Mouse (Mus musculus): Measurements from ENCODE around the gene C130050O18Rik. TPM values are rescaled to one million over a fixed set of nuclear protein-coding genes. Genes with fewer than 3 reads are reported as not detected.

C130050O18Rik gene
- polyA plus RNA-seq, 1 experiment from 2014 or later = 0.13 TPM

- 0 out of 2 replicates have a peak, but pooled peaks cover 4% of the 10 kb centered on the region for H3K4me1 ChIP-seq (replicated peaks)
- no peaks in the 10 kb centered on the region for H3K9me3 ChIP-seq
- H3K27ac ChIP-seq = no peak overlapping the region
- H3K36me3 ChIP-seq = no peaks in the 10 kb centered on the region
- ATAC-seq = no peak
- H3K4me2 ChIP-seq (replicated peaks) = no peak overlapping the region
- H3K27me3 ChIP-seq = no peaks in the 10 kb centered on the region
- 84% methylated on average over 7 of the region's 7 CpGs for WGBS
- H3K4me3 ChIP-seq (replicated peaks) = no peak overlapping the region
- no peak overlapping the region for H3K9ac ChIP-seq (replicated peaks)
Measured at GRCm38 (mm10) chr5:139405478-139405877, 398 bp downstream of the C130050O18Rik start.

GRCm38 (mm10) chr5:139405953-139406352 lies 873 bp downstream of the C130050O18Rik start:
- H3K36me3 ChIP-seq = no peaks in the 10 kb centered on the region
- H3K9me3 ChIP-seq = no peaks in the 10 kb centered on the region
- no peak for ATAC-seq
- 0 out of 2 replicates have a peak, but pooled peaks cover 4% of the 10 kb centered on the region for H3K4me1 ChIP-seq (replicated peaks)
- H3K9ac ChIP-seq (replicated peaks) = no peak overlapping the region
- no peaks in the 10 kb centered on the region for H3K27me3 ChIP-seq
- no peak overlapping the region for H3K4me3 ChIP-seq (replicated peaks)
- WGBS = 75% methylated on average over 3 of the region's 3 CpGs
- no peak overlapping the region for H3K27ac ChIP-seq
- no peak overlapping the region for H3K4me2 ChIP-seq (replicated peaks)

- H3K27me3 ChIP-seq = no peaks in the 10 kb centered on the region
- no peaks in the 10 kb centered on the region for H3K9me3 ChIP-seq
- no peak overlapping the region for H3K27ac ChIP-seq
- no peak for ATAC-seq
- H3K4me3 ChIP-seq (replicated peaks) = no peak overlapping the region
- H3K4me1 ChIP-seq (replicated peaks) = 0 out of 2 replicates have a peak, but pooled peaks cover 4% of the 10 kb centered on the region
- H3K9ac ChIP-seq (replicated peaks) = no peak overlapping the region
- H3K36me3 ChIP-seq = no peaks in the 10 kb centered on the region
- WGBS = 89% methylated on average over 14 of the region's 14 CpGs
- H3K4me2 ChIP-seq (replicated peaks) = no peak overlapping the region
Measured at GRCm38 (mm10) chr5:139407121-139407885, 2.2 kb downstream of the C130050O18Rik start.

- WGBS = 84% methylated on average over 7 of the region's 7 CpGs
- H3K36me3 ChIP-seq = no peaks in the 10 kb centered on the region
- no peak for ATAC-seq
- H3K4me1 ChIP-seq (replicated peaks) = 0 out of 2 replicates have a peak, but pooled peaks cover 4% of the 10 kb centered on the region
- H3K27me3 ChIP-seq = no peaks in the 10 kb centered on the region
- H3K9me3 ChIP-seq = no peaks in the 10 kb centered on the region
- H3K27ac ChIP-seq = no peak overlapping the region
- H3K4me3 ChIP-seq (replicated peaks) = no peak overlapping the region
- no peak overlapping the region for H3K4me2 ChIP-seq (replicated peaks)
- H3K9ac ChIP-seq (replicated peaks) = no peak overlapping the region
Measured at GRCm38 (mm10) chr5:139408511-139408910, 3.4 kb downstream of the C130050O18Rik start.

GRCm38 (mm10) chr5:139409412-139409811 lies 4.3 kb downstream of the C130050O18Rik start:
- no peaks in the 10 kb centered on the region for H3K27me3 ChIP-seq
- 0 out of 2 replicates have a peak, but pooled peaks cover 4% of the 10 kb centered on the region for H3K4me1 ChIP-seq (replicated peaks)
- WGBS = 91% methylated on average over 12 of the region's 12 CpGs
- H3K36me3 ChIP-seq = peaks cover 5% of the 10 kb centered on the region
- no peak overlapping the region for H3K4me2 ChIP-seq (replicated peaks)
- no peak overlapping the region for H3K27ac ChIP-seq
- no peak overlapping the region for H3K9ac ChIP-seq (replicated peaks)
- ATAC-seq = no peak
- no peak overlapping the region for H3K4me3 ChIP-seq (replicated peaks)
- H3K9me3 ChIP-seq = no peaks in the 10 kb centered on the region

- H3K4me1 ChIP-seq (replicated peaks) = 0 out of 2 replicates have a peak, but pooled peaks cover 4% of the 10 kb centered on the region
- 97% methylated on average over 4 of the region's 4 CpGs for WGBS
- no peak for ATAC-seq
- H3K9me3 ChIP-seq = no peaks in the 10 kb centered on the region
- no peaks in the 10 kb centered on the region for H3K27me3 ChIP-seq
- H3K36me3 ChIP-seq = peaks cover 8% of the 10 kb centered on the region
- H3K9ac ChIP-seq (replicated peaks) = no peak overlapping the region
- H3K27ac ChIP-seq = no peak overlapping the region
- H3K4me3 ChIP-seq (replicated peaks) = no peak overlapping the region
- H3K4me2 ChIP-seq (replicated peaks) = no peak overlapping the region
Measured at GRCm38 (mm10) chr5:139410056-139410455, 5.0 kb downstream of the C130050O18Rik start.

- no peak overlapping the region for H3K9ac ChIP-seq (replicated peaks)
- H3K4me2 ChIP-seq (replicated peaks) = no peak overlapping the region
- no peak for ATAC-seq
- no peaks in the 10 kb centered on the region for H3K27me3 ChIP-seq
- H3K4me1 ChIP-seq (replicated peaks) = 0 out of 2 replicates have a peak, but pooled peaks cover 4% of the 10 kb centered on the region
- no peak overlapping the region for H3K27ac ChIP-seq
- peaks cover 8% of the 10 kb centered on the region for H3K36me3 ChIP-seq
- no peak overlapping the region for H3K4me3 ChIP-seq (replicated peaks)
- 90% methylated on average over 6 of the region's 6 CpGs for WGBS
- no peaks in the 10 kb centered on the region for H3K9me3 ChIP-seq
Measured at GRCm38 (mm10) chr5:139411117-139411516, 6.0 kb downstream of the C130050O18Rik start.

- Histone ChIP-seq H3K4me2 (replicated peaks) (no peak overlapping the region), H3K9ac (replicated peaks) (no peak overlapping the region), H3K4me1 (replicated peaks) (0 out of 2 replicates have a peak, but pooled peaks cover 4% of the 10 kb centered on the region), H3K27me3 (no peaks in the 10 kb centered on the region), H3K9me3 (no peaks in the 10 kb centered on the region), H3K27ac (no peak overlapping the region), H3K4me3 (replicated peaks) (no peak overlapping the region), H3K36me3 (peaks cover 8% of the 10 kb centered on the region)
- WGBS = 80% methylated on average over 15 of the region's 15 CpGs
- ATAC-seq = no peak
Measured at GRCm38 (mm10) chr5:139411665-139412314, 6.7 kb downstream of the C130050O18Rik start.

- ATAC-seq = no peak
- 88% methylated on average over 4 of the region's 4 CpGs for WGBS
- no peaks in the 10 kb centered on the region for H3K27me3 ChIP-seq
- no peaks in the 10 kb centered on the region for H3K9me3 ChIP-seq
- H3K27ac ChIP-seq = no peak overlapping the region
- no peak overlapping the region for H3K4me2 ChIP-seq (replicated peaks)
- no peak overlapping the region for H3K4me3 ChIP-seq (replicated peaks)
- no peak overlapping the region for H3K9ac ChIP-seq (replicated peaks)
- H3K36me3 ChIP-seq = peaks cover 8% of the 10 kb centered on the region
- H3K4me1 ChIP-seq (replicated peaks) = peaks cover 9% of the 10 kb centered on the region
Measured at GRCm38 (mm10) chr5:139413545-139413944, 8.5 kb downstream of the C130050O18Rik start.

GRCm38 (mm10) chr5:139415001-139415400 lies 9.9 kb downstream of the C130050O18Rik start:
- Histone ChIP-seq H3K4me2 (replicated peaks) (no peak overlapping the region), H3K27ac (no peak overlapping the region), H3K9me3 (no peaks in the 10 kb centered on the region), H3K36me3 (peaks cover 8% of the 10 kb centered on the region), H3K4me1 (replicated peaks) (peaks cover 23% of the 10 kb centered on the region), H3K4me3 (replicated peaks) (no peak overlapping the region), H3K9ac (replicated peaks) (no peak overlapping the region), H3K27me3 (no peaks in the 10 kb centered on the region)
- WGBS = 89% methylated on average over 5 of the region's 5 CpGs
- ATAC-seq = no peak

- peaks cover 8% of the 10 kb centered on the region for H3K36me3 ChIP-seq
- H3K9me3 ChIP-seq = no peaks in the 10 kb centered on the region
- 93% methylated on average over 4 of the region's 4 CpGs for WGBS
- no peak overlapping the region for H3K4me3 ChIP-seq (replicated peaks)
- H3K27ac ChIP-seq = no peak overlapping the region
- ATAC-seq = no peak
- no peak overlapping the region for H3K4me2 ChIP-seq (replicated peaks)
- H3K9ac ChIP-seq (replicated peaks) = no peak overlapping the region
- H3K27me3 ChIP-seq = no peaks in the 10 kb centered on the region
- peaks cover 28% of the 10 kb centered on the region for H3K4me1 ChIP-seq (replicated peaks)
Measured at GRCm38 (mm10) chr5:139416942-139417341, 11.9 kb downstream of the C130050O18Rik start.

GRCm38 (mm10) chr5:139417480-139417879 lies 12.4 kb downstream of the C130050O18Rik start:
- WGBS = 91% methylated on average over 3 of the region's 3 CpGs
- Histone ChIP-seq H3K27me3 (no peaks in the 10 kb centered on the region), H3K4me2 (replicated peaks) (no peak overlapping the region), H3K4me1 (replicated peaks) (peaks cover 32% of the 10 kb centered on the region), H3K27ac (no peak overlapping the region), H3K4me3 (replicated peaks) (no peak overlapping the region), H3K36me3 (peaks cover 8% of the 10 kb centered on the region), H3K9ac (replicated peaks) (no peak overlapping the region), H3K9me3 (no peaks in the 10 kb centered on the region)
- ATAC-seq = no peak

All from midbrain, embryonic 13.5 days (tissue).